Mouse (Mus musculus) intestine, embryonic 16.5 days (tissue): ENCODE results near the gene Cab39l. TPM values are rescaled to one million over a fixed set of nuclear protein-coding genes. Genes with fewer than 3 reads are reported as not detected.

Experiments used
- ATAC-seq: fragments of 200-750 bp; cut with Nextera tagmentation; 2 replicates; pipeline ENCODE4 v1.8.0; 2017; ENCODE audit warnings: moderate TSS enrichment, moderate library complexity
- H3K27ac ChIP-seq: fragments of 300-500 bp; sonication (generic); 2 replicates; pipeline ENCODE4 v1.5.1; 2014; ENCODE audit warnings: mild to moderate bottlenecking, low read length
- H3K27me3 ChIP-seq: fragments of 300-500 bp; sonication (generic); replicated peaks from 2 replicates; pipeline ENCODE4 v1.6.1; 2014; ENCODE audit warnings: low read length, control low read depth, mixed read lengths; ENCODE audit not compliant: control insufficient read depth, insufficient read depth
- H3K36me3 ChIP-seq: fragments of 300-500 bp; sonication (generic); 2 replicates; pipeline ENCODE4 v1.6.1; 2014; ENCODE audit warnings: low read length, control low read depth; ENCODE audit not compliant: control insufficient read depth, insufficient read depth
- H3K4me1 ChIP-seq: fragments of 300-500 bp; sonication (generic); 2 replicates; pipeline ENCODE4 v1.6.1; 2014; ENCODE audit warnings: low read length, control low read depth, mixed read lengths; ENCODE audit not compliant: control insufficient read depth, insufficient read depth
- H3K4me2 ChIP-seq: fragments of 300-500 bp; sonication (generic); 2 replicates; pipeline ENCODE4 v1.6.1; 2014; ENCODE audit warnings: low read depth, low read length, control low read depth
- H3K4me3 ChIP-seq: fragments of 300-500 bp; sonication (generic); 2 replicates; pipeline ENCODE4 v1.5.1; 2014; ENCODE audit warnings: mild to moderate bottlenecking, low read length
- H3K9ac ChIP-seq: fragments of 300-500 bp; sonication (generic); 2 replicates; pipeline ENCODE4 v1.6.1; 2014; ENCODE audit warnings: low read depth, low read length
- H3K9me3 ChIP-seq: fragments of 300-500 bp; sonication (generic); 2 replicates; pipeline ENCODE4 v1.6.1; 2016; ENCODE audit warnings: low read length, control low read depth; ENCODE audit not compliant: control insufficient read depth
- WGBS: fragments of 180-500 bp; shearing (Covaris S2); extraction: QIAGEN DNeasy Blood & Tissue Kit; methylation state at CpG from one replicate; pipeline ENCODE4 v1.1.7; 2014; 5-methylcytosine and 5-hydroxymethylcytosine counted together
- polyA plus RNA-seq: library from polyadenylated mRNA; unstranded; fragments of >200 nt; fragmentation: Nextera tagmentation; extraction: Ambion mirVana; gene quantifications from 2 replicates; pipeline ENCODE4 v1.2.1, GENCODE M21; 2015

Cab39l gene
- polyA plus RNA-seq, 1 experiment from 2014 or later: 36.2 TPM

- no peak overlapping the region for H3K4me2 ChIP-seq
- no peak for ATAC-seq
- no peaks in the 10 kb centered on the region for H3K36me3 ChIP-seq
- no peak overlapping the region for H3K4me3 ChIP-seq
- WGBS: 93% methylated on average over 9 of the region's 9 CpGs
- H3K4me1 ChIP-seq: peaks cover 4% of the 10 kb centered on the region
- no peaks in the 10 kb centered on the region for H3K9me3 ChIP-seq
- no peak overlapping the region for H3K27ac ChIP-seq
- no peak overlapping the region for H3K9ac ChIP-seq
- H3K27me3 ChIP-seq: no peaks in the 10 kb centered on the region
Measured at GRCm38 (mm10) chr14:59630096-59630495, 189.3 kb downstream of the Cab39l start.

DNA sequence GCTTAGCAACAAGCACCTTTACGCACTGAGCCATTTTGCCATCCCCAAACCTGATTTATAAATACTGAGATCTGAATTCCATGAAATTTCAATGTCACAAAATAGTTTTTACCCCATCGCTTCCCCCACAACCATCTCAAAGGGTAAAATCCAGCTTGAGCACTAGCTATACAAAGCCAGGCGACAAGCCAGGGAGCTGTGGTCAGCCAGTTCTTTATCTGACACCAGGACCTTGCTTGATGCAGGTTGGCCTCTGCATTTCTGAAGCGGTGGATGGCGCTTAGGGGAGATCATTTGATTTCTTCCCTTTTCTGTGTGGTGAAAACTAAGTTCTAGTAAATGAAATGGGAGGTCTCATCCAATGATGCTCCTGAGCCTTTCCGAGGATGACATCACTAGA, 191.3 kb downstream of the Cab39l start:
- WGBS: 95% methylated on average over 6 of the region's 6 CpGs
- no peak overlapping the region for H3K4me3 ChIP-seq
- no peaks in the 10 kb centered on the region for H3K9me3 ChIP-seq
- H3K36me3 ChIP-seq: no peaks in the 10 kb centered on the region
- peaks cover 4% of the 10 kb centered on the region; the same call in 1 of the 2 replicates for H3K4me1 ChIP-seq
- no peak overlapping the region for H3K27ac ChIP-seq
- no peaks in the 10 kb centered on the region for H3K27me3 ChIP-seq
- H3K9ac ChIP-seq: no peak overlapping the region
- ATAC-seq: no peak
- H3K4me2 ChIP-seq: no peak overlapping the region

DNA sequence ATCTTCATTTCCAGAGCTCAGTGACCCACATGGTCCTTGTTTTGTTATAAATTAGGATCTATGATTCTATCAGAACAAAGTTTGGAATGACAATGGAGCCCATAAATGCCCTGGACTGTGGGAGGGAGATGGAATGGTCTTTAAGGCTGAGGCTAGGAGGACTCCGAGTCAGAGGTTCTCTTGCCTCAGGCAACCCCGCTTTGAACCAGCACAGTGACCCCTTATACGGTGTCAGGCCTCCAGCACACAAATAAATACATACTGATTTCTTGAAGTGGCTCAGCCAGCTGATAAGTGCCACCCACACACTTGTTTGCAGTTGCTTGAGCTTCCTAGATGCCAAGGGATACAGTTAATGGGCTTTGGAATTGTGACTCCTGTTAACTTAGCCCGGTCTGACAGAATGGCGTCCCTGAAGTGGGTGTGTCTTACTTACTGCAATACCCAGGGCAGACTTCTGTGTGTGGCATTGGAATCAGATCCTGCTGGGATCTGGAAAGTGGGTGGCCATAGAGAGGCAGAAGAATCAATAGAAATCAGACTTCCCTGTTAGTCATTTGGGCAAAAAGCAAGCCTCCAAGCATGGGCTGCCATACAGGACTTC, 192.6 kb downstream of the Cab39l start:
- Histone ChIP-seq H3K27me3 (no peaks in the 10 kb centered on the region), H3K27ac (no peak overlapping the region), H3K4me1 (no peaks in the 10 kb centered on the region), H3K9ac (no peak overlapping the region), H3K4me2 (no peak overlapping the region), H3K4me3 (no peak overlapping the region), H3K9me3 (no peaks in the 10 kb centered on the region), H3K36me3 (no peaks in the 10 kb centered on the region)
- WGBS: 78% methylated on average over 5 of the region's 5 CpGs
- ATAC-seq: no peak

DNA sequence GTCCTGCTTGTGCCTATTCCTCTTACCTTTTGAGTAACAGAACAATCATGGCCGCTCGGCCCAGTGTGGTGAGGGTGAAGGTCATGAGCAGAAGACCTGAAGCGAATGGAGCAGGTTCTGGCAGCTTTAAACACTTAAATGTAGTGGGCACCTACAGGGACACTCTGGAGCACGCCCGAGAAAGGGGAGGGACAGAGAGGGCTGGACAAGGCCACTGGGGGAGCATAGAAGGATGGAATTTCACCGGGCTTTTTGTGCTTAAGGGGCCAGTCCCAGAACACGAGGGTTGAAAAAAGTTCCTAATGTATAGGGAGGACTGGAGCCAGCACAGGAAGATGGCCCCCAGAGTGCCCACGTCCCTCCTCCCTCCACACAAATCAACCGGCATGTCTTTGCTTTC, 193.2 kb downstream of the Cab39l start:
- 0 out of 2 replicates have a peak, but pooled peaks cover under 1% of the 10 kb centered on the region for H3K4me1 ChIP-seq
- H3K27me3 ChIP-seq: no peaks in the 10 kb centered on the region
- H3K27ac ChIP-seq: no peak overlapping the region
- H3K36me3 ChIP-seq: no peaks in the 10 kb centered on the region
- H3K4me2 ChIP-seq: no peak overlapping the region
- 82% methylated on average over 9 of the region's 9 CpGs for WGBS
- no peak for ATAC-seq
- H3K9ac ChIP-seq: no peak overlapping the region
- H3K4me3 ChIP-seq: no peak overlapping the region
- H3K9me3 ChIP-seq: no peaks in the 10 kb centered on the region

Other genes with a start within 250 kb of the Cab39l start
- gene Rcbtb1, start 239.8 kb upstream of the Cab39l start, polyA plus RNA-seq: 46.4 and 51.0 TPM in 2 replicates
- gene Gm6904, start 180.8 kb upstream of the Cab39l start, polyA plus RNA-seq: not detected in 2 replicates
- 0.13 and 0.17 TPM in 2 replicates for gene Phf11a, start 143.4 kb upstream of the Cab39l start, polyA plus RNA-seq
- 0.88 and 1.0 TPM in 2 replicates for gene Phf11b, start 99.6 kb upstream of the Cab39l start, polyA plus RNA-seq
- gene Phf11d, start 75.5 kb upstream of the Cab39l start, polyA plus RNA-seq: 2.0 and 2.2 TPM in 2 replicates
- 0.45 and 0.57 TPM in 2 replicates for gene Phf11c, start 45.6 kb upstream of the Cab39l start, polyA plus RNA-seq
- 7.2 and 8.3 TPM in 2 replicates for gene Setdb2, start 88 bp upstream of the Cab39l start, polyA plus RNA-seq
- gene Cdadc1, start 157.0 kb downstream of the Cab39l start, polyA plus RNA-seq: 30.4 and 32.3 TPM in 2 replicates
- gene Shisa2, start 184.3 kb downstream of the Cab39l start, polyA plus RNA-seq: 5.9 TPM in 2 replicates